Mouse (Mus musculus): ENCODE data around the gene Rcc1.
A peak's percentile ranks its signal among the peaks of the same experiment; 100 is the strongest.
"Not testable (repeated sequence)": the region's sequence is repeated elsewhere in the genome, so short reads cannot be mapped to it uniquely, and the experiment has no call there.

The Rcc1 gene

DNA sequence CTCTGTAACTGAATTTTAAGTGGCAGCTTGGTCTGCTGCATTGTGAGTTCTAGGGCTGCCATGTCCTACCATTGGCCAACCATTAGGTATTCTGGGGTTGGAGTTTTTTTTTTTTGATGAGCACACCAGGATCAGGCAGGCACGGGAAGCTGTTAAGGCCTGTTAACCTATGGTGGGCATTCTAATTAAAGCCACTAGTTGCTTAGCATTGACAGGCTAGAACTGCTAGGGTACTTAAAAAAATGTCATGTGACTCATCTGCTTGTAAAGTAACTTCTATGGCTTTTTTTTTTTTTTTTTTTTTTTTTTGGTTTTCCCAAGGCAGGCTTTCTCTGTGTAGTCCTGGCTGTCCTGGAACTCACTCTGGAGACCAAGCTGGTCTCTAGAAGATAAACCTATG lies 42.2 kb downstream of the Rcc1 start:
- no peak for DNase-seq

GRCm38 (mm10) chr4:132309849-132310472 lies 43.4 kb downstream of the Rcc1 start:
- DNase-seq: peak; percentile 79

DNA sequence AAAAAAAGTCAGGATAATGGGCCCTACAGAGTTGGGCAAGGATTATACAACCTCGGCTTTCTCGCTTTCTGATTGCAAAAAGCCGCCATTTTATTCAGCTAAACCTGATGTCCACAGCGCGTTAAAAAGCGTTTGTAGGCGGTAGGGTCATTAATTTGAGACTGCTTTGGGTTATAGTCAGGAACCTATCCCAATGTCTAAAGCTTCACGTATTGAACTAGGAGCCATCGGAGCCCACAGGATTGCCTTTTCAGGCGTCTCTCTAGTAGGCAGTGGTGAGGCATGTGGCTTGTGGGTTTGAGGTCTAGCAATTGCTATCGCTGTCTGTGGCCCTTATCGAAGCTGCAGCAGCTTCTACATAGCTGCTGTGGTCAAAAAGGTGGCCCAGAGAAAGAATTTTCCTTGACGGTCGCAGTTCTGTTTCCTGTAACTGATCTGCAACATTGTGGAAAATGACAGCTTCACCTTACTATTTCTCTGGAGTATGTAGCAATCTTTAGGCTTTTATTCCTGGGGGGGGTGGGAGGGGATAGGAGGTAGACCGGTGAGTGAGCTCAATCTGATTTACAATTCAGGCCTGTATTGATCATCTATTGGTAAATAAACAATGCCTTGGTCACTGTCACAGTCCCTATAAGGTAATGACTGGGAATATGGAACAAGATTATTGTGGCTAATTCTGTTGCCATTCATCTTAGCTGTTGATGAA lies 44.1 kb downstream of the Rcc1 start:
- DNase-seq: peak; percentile 33

DNA sequence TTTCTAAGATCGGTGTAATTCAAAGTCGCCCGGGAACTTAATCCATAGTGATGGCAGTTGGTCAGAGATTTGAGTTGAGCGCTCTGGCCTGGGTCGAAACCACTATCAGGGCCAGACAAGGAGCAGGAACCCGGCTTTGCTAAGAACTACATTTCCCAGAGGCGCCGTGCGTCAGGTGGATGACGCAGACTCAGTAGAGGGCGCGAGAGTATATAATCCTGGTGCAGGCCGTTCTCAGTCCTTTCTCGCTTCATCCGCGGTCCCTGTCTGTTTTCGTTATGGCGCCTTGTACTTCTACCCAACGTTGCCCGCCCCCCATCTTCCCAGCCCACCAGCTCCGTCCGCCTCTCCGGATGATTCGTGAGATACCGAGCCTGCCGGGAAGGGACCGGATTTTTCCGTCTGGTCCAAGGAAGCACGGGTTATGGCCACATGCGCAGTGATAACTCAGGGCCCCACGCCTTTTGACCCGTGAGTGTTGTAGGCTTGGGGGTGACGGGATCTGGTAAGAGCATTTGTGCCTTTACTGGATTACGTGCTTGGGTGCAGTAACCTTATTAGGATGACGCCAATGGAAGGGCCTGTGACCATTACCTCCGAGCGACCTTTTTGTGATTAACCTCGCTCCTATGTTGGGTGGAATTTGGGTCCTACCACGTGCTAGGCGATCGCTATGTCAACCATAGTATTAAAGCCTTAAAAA lies 44.8 kb downstream of the Rcc1 start:
- DNase-seq: peak; percentile 90

DNA sequence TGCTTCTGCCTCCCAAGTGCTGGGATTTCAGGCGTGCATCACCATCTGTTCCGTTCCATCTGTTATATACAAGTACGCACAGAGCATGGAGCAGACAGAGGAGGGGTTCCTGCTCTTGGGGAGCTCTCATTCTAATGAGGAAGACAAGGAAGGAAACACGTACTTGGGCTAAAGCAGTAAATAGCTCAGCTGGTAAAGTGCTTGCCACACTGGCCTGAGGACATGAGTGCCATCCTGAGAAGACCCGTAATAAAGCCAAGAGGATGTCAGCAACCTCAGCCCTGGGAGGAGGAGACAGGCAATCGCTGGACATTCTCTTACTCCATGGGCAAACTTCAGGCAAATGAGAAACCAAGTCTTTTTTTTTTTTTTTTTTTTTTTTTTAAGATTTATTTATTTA lies 47.4 kb downstream of the Rcc1 start:
- DNase-seq: no peak

- no peak for DNase-seq
Observed at GRCm38 (mm10) chr4:132305276-132305675, 48.1 kb downstream of the Rcc1 start.

DNA sequence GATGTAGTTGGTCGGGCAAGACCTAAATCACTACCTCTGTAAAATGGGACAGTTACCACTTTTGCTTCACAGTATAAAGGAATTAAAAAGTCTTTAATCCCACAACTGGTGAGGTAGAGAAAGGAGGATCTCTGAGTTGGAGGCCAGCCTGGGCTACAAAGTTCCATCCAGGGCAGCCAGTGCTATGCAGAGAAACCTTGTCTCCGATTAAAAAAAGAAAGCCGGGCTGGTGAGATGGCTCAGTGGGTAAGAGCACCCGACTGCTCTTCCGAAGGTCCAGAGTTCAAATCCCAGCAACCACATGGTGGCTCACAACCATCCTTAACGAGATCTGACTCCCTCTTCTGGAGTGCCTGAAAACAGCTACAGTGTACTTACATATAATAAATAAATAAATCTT lies 49.9 kb downstream of the Rcc1 start:
- not testable (repeated sequence) for DNase-seq

DNA sequence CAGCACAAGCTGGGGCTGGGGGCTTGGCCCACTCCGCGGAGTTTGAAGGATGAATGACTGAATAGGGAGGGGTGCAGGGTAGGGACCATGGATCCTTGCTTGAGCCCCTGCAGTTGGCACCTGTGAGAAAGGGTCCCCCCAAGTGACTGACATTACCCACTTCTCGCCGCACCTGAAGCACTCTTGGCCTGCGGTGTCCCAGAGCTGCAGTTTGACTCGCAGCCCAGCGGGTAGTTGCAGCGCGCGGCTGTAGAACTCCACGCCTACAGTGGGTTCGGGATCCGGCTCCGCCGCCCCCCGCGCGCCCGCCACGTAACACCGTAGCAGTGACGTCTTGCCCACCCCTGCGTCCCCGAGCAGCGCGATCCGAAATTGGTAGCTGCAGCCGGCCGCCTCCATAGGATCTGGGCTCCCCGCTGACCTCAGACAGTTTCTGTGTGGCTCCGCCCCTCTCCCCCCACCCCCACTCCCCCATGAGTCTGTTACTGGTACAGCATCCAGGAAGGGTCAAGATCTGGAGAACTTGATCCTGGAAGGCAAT lies 50.4 kb downstream of the Rcc1 start, which contains the start of gene Rab42:
Gene Rab42, minus strand, starts transcription at position 447 of the 541 bp plus-strand sequence.
- DNase-seq: peak; percentile 74

DNA sequence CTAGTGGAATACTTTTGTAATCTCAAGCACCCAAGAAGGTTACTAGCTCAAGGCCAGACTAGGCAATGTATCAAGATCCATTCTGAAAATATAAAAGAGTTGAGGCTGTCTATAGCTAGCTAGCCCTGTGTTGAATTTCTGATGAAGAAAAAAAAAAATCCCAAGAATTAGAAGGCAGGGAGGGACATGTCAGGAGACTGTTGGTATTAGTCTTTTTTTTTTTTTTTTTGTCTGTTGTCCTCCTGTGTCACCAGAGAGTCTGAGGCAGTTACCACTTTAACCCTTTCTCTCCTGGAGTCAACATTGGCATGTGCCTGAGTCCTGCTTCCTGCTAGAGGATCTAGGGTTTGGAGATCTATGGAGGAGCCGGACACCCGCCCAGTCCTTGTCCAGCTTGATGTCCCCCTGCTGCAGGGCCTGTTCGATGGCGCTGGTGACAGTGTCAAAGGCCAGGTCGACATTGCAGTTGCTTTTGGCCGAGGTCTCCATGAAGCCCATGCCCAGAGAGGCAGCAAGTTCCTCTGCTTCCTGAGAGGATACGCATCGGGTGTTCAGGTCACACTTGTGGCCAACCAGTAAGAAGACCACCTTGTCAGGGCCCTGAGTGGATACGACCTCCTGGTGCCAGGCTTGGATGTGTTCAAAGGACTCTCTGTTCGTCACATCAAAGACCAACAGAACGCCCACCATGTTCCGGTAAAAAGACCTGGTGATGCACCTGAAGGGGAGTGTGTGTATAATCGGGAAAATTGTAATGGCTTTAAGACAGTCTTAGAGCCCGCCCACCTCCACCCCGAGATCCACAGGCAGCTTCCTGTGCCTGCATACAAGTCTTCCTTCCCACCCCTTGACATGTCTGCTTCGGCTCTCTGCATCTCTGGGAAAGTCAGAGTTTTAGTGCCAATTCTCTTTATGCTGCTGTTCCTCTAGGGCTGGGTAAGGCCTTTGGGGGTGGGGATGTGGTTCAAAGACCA lies 51.2 kb downstream of the Rcc1 start:
- DNase-seq: peak; percentile 21

- no peak for DNase-seq
Observed at GRCm38 (mm10) chr4:132301486-132301885, 51.9 kb downstream of the Rcc1 start.

GRCm38 (mm10) chr4:132299849-132300248 lies 53.6 kb downstream of the Rcc1 start:
- no peak for DNase-seq

DNA sequence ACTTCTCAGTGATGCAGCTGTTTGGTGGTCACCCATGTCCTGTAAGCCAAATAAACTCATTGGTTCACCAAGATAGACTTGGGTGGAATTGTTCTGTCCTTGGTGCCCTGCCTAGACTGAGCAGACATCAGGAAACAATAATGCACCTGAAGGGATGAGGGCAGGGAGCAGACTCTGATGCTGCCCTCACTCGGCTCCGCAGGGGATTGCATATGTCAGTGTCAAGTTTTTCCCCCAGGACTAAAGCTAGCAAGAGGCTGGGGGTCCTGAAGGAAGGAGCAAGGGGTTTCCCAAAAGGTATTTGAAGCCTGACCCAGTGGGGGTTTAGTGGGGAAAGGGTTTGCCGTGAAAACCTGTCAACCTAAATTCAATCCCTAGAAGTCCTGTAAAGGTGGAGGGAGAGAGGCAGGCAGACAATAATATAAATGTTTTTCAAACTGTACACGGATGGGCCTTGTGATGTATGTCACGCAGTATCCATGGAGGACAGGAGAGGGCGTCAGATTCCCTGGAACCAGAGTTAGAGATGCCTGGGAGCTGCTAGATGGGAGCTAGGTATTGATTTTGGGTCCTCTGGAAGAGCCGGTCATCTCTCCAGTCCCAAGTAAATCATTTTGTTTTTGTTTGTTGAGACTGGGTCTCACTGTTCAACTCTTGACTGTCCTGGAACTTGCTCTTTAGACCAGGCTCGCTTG lies 57.6 kb downstream of the Rcc1 start:
- DNase-seq: no peak

- DNase-seq: no peak
Observed at GRCm38 (mm10) chr4:132293682-132294240, 59.6 kb downstream of the Rcc1 start.

- peak; percentile 31 for DNase-seq
Observed at GRCm38 (mm10) chr4:132292988-132293387, 60.4 kb downstream of the Rcc1 start.

DNA sequence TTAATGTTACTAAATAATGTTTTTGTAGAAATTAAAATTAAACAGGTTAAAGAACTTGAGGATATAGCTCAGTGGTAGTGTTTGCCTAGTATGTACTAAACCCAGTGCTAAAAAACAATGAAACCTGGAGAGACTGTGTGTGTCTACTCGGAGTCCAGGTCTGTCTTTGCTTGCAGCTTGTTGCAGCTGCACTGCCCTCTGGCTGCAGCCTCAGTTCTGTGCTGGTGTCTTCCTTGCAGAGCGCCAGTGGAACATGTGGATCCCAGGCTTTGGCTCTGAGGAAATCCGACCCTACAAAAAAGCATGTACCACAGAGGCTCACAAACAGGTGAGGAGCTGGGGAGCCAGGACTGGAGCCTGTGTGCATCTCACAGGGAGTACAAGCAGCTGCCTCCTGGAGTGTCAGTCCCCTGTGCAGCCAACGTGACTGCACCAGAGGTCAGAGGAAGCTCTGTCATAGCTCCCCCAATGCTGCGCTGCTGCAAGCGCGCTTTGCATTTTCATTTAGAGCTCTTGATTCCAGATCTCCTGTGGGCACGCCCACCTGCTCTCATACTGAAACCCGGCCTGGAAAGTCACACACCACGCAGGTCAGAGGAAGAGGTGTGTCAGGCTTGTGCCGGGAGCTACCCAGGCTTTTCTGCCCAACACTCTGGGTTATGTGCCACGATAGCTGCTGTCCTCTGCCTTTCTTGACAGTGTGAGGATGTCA lies 61.6 kb downstream of the Rcc1 start:
- DNase-seq: no peak

GRCm38 (mm10) chr4:132291056-132291455 lies 62.3 kb downstream of the Rcc1 start:
- DNase-seq: no peak

- not testable (repeated sequence) for DNase-seq
Observed at GRCm38 (mm10) chr4:132288840-132289239, 64.6 kb downstream of the Rcc1 start.

Measured in thymus, postnatal 4 days (tissue).